Comparison of ENCODE assay signal across 10 mouse cellular contexts in genomic region chr2:115605829-115606336, GRCm38 (mm10). TPM values are rescaled to one million over a fixed set of nuclear protein-coding genes. Genes with fewer than 3 reads are reported as not detected.
DNase-seq lines count a peak whose midpoint lies in the region; ATAC-seq and TF ChIP-seq lines count a peak whose summit lies in the region.
"Had no signal": no experiment of that assay in that cellular context is flagged by ENCODE, and none has a peak within 500 bp of the region (broad histone marks: within the 10 kb centered on the region; RNA-seq: fewer than 3 reads in every experiment).

No protein-coding gene starts in this region.

- H3K79me2 ChIP-seq in myocyte (ENCODE audit: control insufficient read depth, insufficient read depth): no peaks in the 10 kb centered on the region

- no peaks in the 10 kb centered on the region for H3K36me3 ChIP-seq in myocyte (ENCODE audit: control insufficient read depth, insufficient read depth)

- no peak for TF ChIP-seq POLR2A in myocyte (IDR thresholded peaks at IDR 0.05; ENCODE audit: insufficient read length, low read depth)

- H3K4me3 ChIP-seq in myocyte: no peak overlapping the region
- H3K4me3 ChIP-seq: megakaryocyte, embryonic 14.5 days had no signal

- peak overlapping the region; percentile 71 for H3K4me2 ChIP-seq in myocyte (ENCODE audit: low read depth)

- no peak overlapping the region for H3ac ChIP-seq in myocyte (ENCODE audit: control insufficient read depth, insufficient read length)

- intact Hi-C loops in gastrocnemius, postnatal 14 days (cut with DNase I; ENCODE audit: low total_unique reads): no loop called here
- intact Hi-C loops in gastrocnemius, postnatal 36 days (cut with DNase I): no loop called here

- peak; percentile 6 for DNase-seq in gastrocnemius, postnatal 14 days
- DNase-seq in gastrocnemius, postnatal 36 days: no peak
- peak; percentile 18 for DNase-seq in lung, postnatal 36 days
- no peak for DNase-seq in lung, postnatal 14 days
- no peak for DNase-seq in retina, embryonic 14.5 days (ENCODE audit: low spot score)
- DNase-seq: kidney, postnatal 36 days had no signal

- ATAC-seq in common myeloid progenitor, adult 5-6 weeks (replicated peaks; ENCODE audit: low read depth, poor library complexity, severe bottlenecking): 0 out of 2 replicates have a peak, but pooled peaks have one; percentile 13
- no peak for ATAC-seq in frontal cortex, adult (ENCODE audit: low TSS enrichment)

- no peaks in the 10 kb centered on the region for H3K27me3 ChIP-seq in myocyte (ENCODE audit: control insufficient read depth, insufficient read depth, insufficient read length)
- H3K27me3 ChIP-seq: megakaryocyte, embryonic 14.5 days had no signal

TF ChIP-seq in myocyte, 11 proteins besides CTCF, POLR2A, EP300 and RAD21:
- TF ChIP-seq MYOG (IDR thresholded peaks at IDR 0.05; ENCODE audit: control insufficient read depth in 1 of 3, insufficient read depth in 1 of 3, insufficient read length in 2 of 3, low read depth in 2 of 3): peak in 2 of 3 experiments; percentile 80 to 86
- TF ChIP-seq SRF (IDR thresholded peaks at IDR 0.05; ENCODE audit: control insufficient read depth, insufficient read length, low read depth): peak; percentile 88
- no peak for TF ChIP-seq MAX (IDR thresholded peaks at IDR 0.05; ENCODE audit: low read depth)
- TF ChIP-seq REST (IDR thresholded peaks at IDR 0.05; ENCODE audit: insufficient read depth, insufficient read length): no peak
- TF ChIP-seq TCF3 (IDR thresholded peaks at IDR 0.05; ENCODE audit: insufficient read length, low read depth): peak; percentile 73
- TF ChIP-seq USF1 (IDR thresholded peaks at IDR 0.05; ENCODE audit: low read depth): no peak
- peak; percentile 98 for TF ChIP-seq TCF12 (IDR thresholded peaks at IDR 0.05; ENCODE audit: insufficient read depth, poor library complexity, severe bottlenecking)
- no peak for TF ChIP-seq E2F4 (IDR thresholded peaks at IDR 0.05; ENCODE audit: insufficient read depth)
- no peak for TF ChIP-seq POLR2AphosphoS2 (IDR thresholded peaks at IDR 0.05; ENCODE audit: insufficient read length, low read depth)
- TF ChIP-seq CEBPB (IDR thresholded peaks at IDR 0.05; ENCODE audit: insufficient read depth, poor library complexity, severe bottlenecking): peak; percentile 97
- peak; percentile 91 to 98 (median 95) for TF ChIP-seq MYOD1 (IDR thresholded peaks at IDR 0.05; ENCODE audit: control insufficient read depth in 1 of 3, insufficient read length in 2 of 3, low read depth in 2 of 3)

RNA-seq across cellular contexts. Expression of gene BC052040, which starts 24.4 kb away (rescaled TPM):
- total RNA-seq in gastrocnemius, postnatal 14 days (2021): 1 to 10 TPM; 1.1 to 1.4 TPM
- 1 to 10 TPM; 2.2 to 2.3 TPM for total RNA-seq in gastrocnemius, postnatal 36 days (2021)
- 9.9 and 10.7 TPM in 2 replicates for total RNA-seq in common myeloid progenitor, adult 5-6 weeks (2017)
- 4.9 TPM for polyA plus RNA-seq in myocyte (2012; fragmentation: generic; extraction: Trizol)

Comparison
In these comparisons a context has a peak if more than half of its experiments do, and no peak if none do; other contexts are left out.
1. DNase-seq: peak in gastrocnemius, postnatal 14 days (single experiment) and lung, postnatal 36 days (single experiment); none in gastrocnemius, postnatal 36 days (0 of 2), lung, postnatal 14 days (single experiment) and retina, embryonic 14.5 days (single experiment).